Mouse (Mus musculus): Measurements from ENCODE around the gene Tmem41a. TPM values are rescaled to one million over a fixed set of nuclear protein-coding genes. Genes with fewer than 3 reads are reported as not detected.

The Tmem41a gene
- polyA plus RNA-seq, 1 experiment = 10.8 TPM

GRCm38 (mm10) chr16:21901286-21901685, 46.1 kb downstream of the Tmem41a start:
- no peak overlapping the region for H3K4me3 ChIP-seq (ENCODE audit: low read depth, low read length)
- H3K4me1 ChIP-seq (ENCODE audit: control insufficient read depth, insufficient read depth, low read length) = no peaks in the 10 kb centered on the region
- H3K9me3 ChIP-seq (replicated peaks; ENCODE audit: control insufficient read depth, insufficient read depth, low read length, poor library complexity, severe bottlenecking) = no peaks in the 10 kb centered on the region
- TF ChIP-seq CTCF (IDR thresholded peaks at IDR 0.05; ENCODE audit: low read depth, low read length) = no peak
- no peak for TF ChIP-seq POLR2A (IDR thresholded peaks at IDR 0.05; ENCODE audit: insufficient read depth, low read length)
- TF ChIP-seq EP300 (IDR thresholded peaks at IDR 0.05; ENCODE audit: insufficient read depth, low read depth, low read length) = no peak
- H3K27ac ChIP-seq (ENCODE audit: insufficient read depth, low read length) = no peak overlapping the region
- H3K27me3 ChIP-seq (ENCODE audit: control insufficient read depth, insufficient read depth, low read length, poor library complexity, severe bottlenecking) = no peaks in the 10 kb centered on the region
- no peaks in the 10 kb centered on the region for H3K36me3 ChIP-seq (ENCODE audit: control insufficient read depth, insufficient read depth, low read length, poor library complexity, severe bottlenecking)
- no peak overlapping the region for H3K9ac ChIP-seq (ENCODE audit: low read depth, poor library complexity, severe bottlenecking)

- Histone ChIP-seq H3K9me3 (replicated peaks; ENCODE audit: control insufficient read depth, insufficient read depth, low read length, poor library complexity, severe bottlenecking) (no peaks in the 10 kb centered on the region), H3K27ac (ENCODE audit: insufficient read depth, low read length) (no peak overlapping the region), H3K36me3 (ENCODE audit: control insufficient read depth, insufficient read depth, low read length, poor library complexity, severe bottlenecking) (no peaks in the 10 kb centered on the region), H3K9ac (ENCODE audit: low read depth, poor library complexity, severe bottlenecking) (no peak overlapping the region), H3K27me3 (ENCODE audit: control insufficient read depth, insufficient read depth, low read length, poor library complexity, severe bottlenecking) (no peaks in the 10 kb centered on the region), H3K4me3 (ENCODE audit: low read depth, low read length) (no peak overlapping the region), H3K4me1 (ENCODE audit: control insufficient read depth, insufficient read depth, low read length) (no peaks in the 10 kb centered on the region)
- no peak for TF ChIP-seq EP300 (IDR thresholded peaks at IDR 0.05; ENCODE audit: insufficient read depth, low read depth, low read length)
- no peak for TF ChIP-seq CTCF (IDR thresholded peaks at IDR 0.05; ENCODE audit: low read depth, low read length)
- no peak for TF ChIP-seq POLR2A (IDR thresholded peaks at IDR 0.05; ENCODE audit: insufficient read depth, low read length)
These were observed 53.5 kb downstream of the Tmem41a start for GRCm38 (mm10) chr16:21893890-21894289.

- no peak overlapping the region for H3K4me3 ChIP-seq (ENCODE audit: low read depth, low read length)
- H3K27me3 ChIP-seq (ENCODE audit: control insufficient read depth, insufficient read depth, low read length, poor library complexity, severe bottlenecking) = no peaks in the 10 kb centered on the region
- H3K4me1 ChIP-seq (ENCODE audit: control insufficient read depth, insufficient read depth, low read length) = no peaks in the 10 kb centered on the region
- H3K9me3 ChIP-seq (replicated peaks; ENCODE audit: control insufficient read depth, insufficient read depth, low read length, poor library complexity, severe bottlenecking) = no peaks in the 10 kb centered on the region
- no peaks in the 10 kb centered on the region for H3K36me3 ChIP-seq (ENCODE audit: control insufficient read depth, insufficient read depth, low read length, poor library complexity, severe bottlenecking)
- TF ChIP-seq CTCF (IDR thresholded peaks at IDR 0.05; ENCODE audit: low read depth, low read length) = no peak
- TF ChIP-seq POLR2A (IDR thresholded peaks at IDR 0.05; ENCODE audit: insufficient read depth, low read length) = no peak
- TF ChIP-seq EP300 (IDR thresholded peaks at IDR 0.05; ENCODE audit: insufficient read depth, low read depth, low read length) = no peak
- H3K9ac ChIP-seq (ENCODE audit: low read depth, poor library complexity, severe bottlenecking) = no peak overlapping the region
- no peak overlapping the region for H3K27ac ChIP-seq (ENCODE audit: insufficient read depth, low read length)
These were observed 59.8 kb downstream of the Tmem41a start for GRCm38 (mm10) chr16:21887601-21888000.

Other genes starting within 250 kb of the Tmem41a start
- gene Ehhadh, start 159.7 kb downstream of the Tmem41a start, polyA plus RNA-seq (2011; ENCODE audit: insufficient read depth, insufficient read length, low read depth, missing spikeins) = 3.1 and 3.9 TPM in 2 replicates
- gene Map3k13, start 153.2 kb downstream of the Tmem41a start, polyA plus RNA-seq (2011; ENCODE audit: insufficient read depth, insufficient read length, low read depth, missing spikeins) = 2.1 and 2.3 TPM in 2 replicates
- 7.9 and 11.2 TPM in 2 replicates for gene Liph, start 48.1 kb upstream of the Tmem41a start, polyA plus RNA-seq (2011; ENCODE audit: insufficient read depth, insufficient read length, low read depth, missing spikeins)
- 79.8 and 87.9 TPM in 2 replicates for gene Senp2, start 61.9 kb upstream of the Tmem41a start, polyA plus RNA-seq (2011; ENCODE audit: insufficient read depth, insufficient read length, low read depth, missing spikeins)
- 89.0 and 92.6 TPM in 2 replicates for gene Igf2bp2, start 215.7 kb upstream of the Tmem41a start, polyA plus RNA-seq (2011; ENCODE audit: insufficient read depth, insufficient read length, low read depth, missing spikeins)